Mouse (Mus musculus) ovary, adult 10 weeks (tissue): Measurements from ENCODE around the gene Incenp. TPM values are rescaled to one million over a fixed set of nuclear protein-coding genes. Genes with fewer than 3 reads are reported as not detected.

Experiments
- polyA plus RNA-seq: library from polyadenylated mRNA; stranded (reverse); fragments of 350-450 nt; fragmentation: Illumina TruSeq; extraction: RNeasy Lipid Tissue Mini Kit (QIAGEN cat#74804); gene quantifications from one replicate; pipeline ENCODE4 v1.2.3, GENCODE M21; 2014

Gene Incenp
- polyA plus RNA-seq = 15.3 TPM

GRCm38 (mm10) chr19:9899072-9899779 lies at the start of gene Incenp:
Incenp (minus strand) TSS chr19:9899551.

GRCm38 (mm10) chr19:9847262-9847661 lies 52.1 kb downstream of the Incenp start, which contains the start of gene Scgb2a2:
Scgb2a2 (plus strand) TSS chr19:9847562.

Other genes starting within 250 kb of the Incenp start
- gene Scgb2a2, start 52.0 kb downstream of the Incenp start, polyA plus RNA-seq = not detected
- 1,110 TPM for gene Fth1, start 81.0 kb upstream of the Incenp start, polyA plus RNA-seq
- gene Best1, start 102.1 kb upstream of the Incenp start, polyA plus RNA-seq = 0.71 TPM
- gene Rab3il1, start 102.1 kb upstream of the Incenp start, polyA plus RNA-seq = 2.9 TPM
- gene Fads3, start 142.0 kb upstream of the Incenp start, polyA plus RNA-seq = 8.5 TPM
- 23.0 TPM for gene Fads2, start 202.2 kb upstream of the Incenp start, polyA plus RNA-seq